Mouse (Mus musculus) heart, adult 2 months (tissue): ENCODE data around the gene Plod1. TPM values are rescaled to one million over a fixed set of nuclear protein-coding genes. Genes with fewer than 3 reads are reported as not detected.

Source experiments
- DNase-seq, 2 experiments: peaks; one replicate each; pipeline ENCODE4 v3.0.0; 2021
- H3K27ac ChIP-seq: fragments of 200-600 bp; 2 replicates; pipeline ENCODE4 v1.8.1; 2022
- H3K27me3 ChIP-seq: fragments of 200-500 bp; 2 replicates; pipeline ENCODE4 v1.6.1; 2012; ENCODE audit warnings: mild to moderate bottlenecking, low read length, inconsistent platforms, mixed read lengths; ENCODE audit not compliant: control insufficient read depth, insufficient read depth
- H3K36me3 ChIP-seq: fragments of 200-500 bp; 2 replicates; pipeline ENCODE4 v1.6.1; 2012; ENCODE audit warnings: low read length, inconsistent platforms; ENCODE audit not compliant: control insufficient read depth, insufficient read depth
- H3K4me1 ChIP-seq: fragments of 200-500 bp; 2 replicates; pipeline ENCODE4 v1.6.1; 2011; ENCODE audit warnings: low read length; ENCODE audit not compliant: control insufficient read depth, insufficient read depth
- H3K4me3 ChIP-seq: fragments of 200-600 bp; 2 replicates; pipeline ENCODE4 v1.8.1; 2022
- H3K79me2 ChIP-seq: fragments of 200-500 bp; replicated peaks from 2 replicates; pipeline ENCODE4 v1.6.1; 2012; ENCODE audit warnings: mild to moderate bottlenecking, inconsistent platforms, low read length, moderate library complexity, mixed read lengths; ENCODE audit not compliant: control insufficient read depth, insufficient read depth
- H3K9ac ChIP-seq: fragments of 200-500 bp; 2 replicates; pipeline ENCODE4 v1.6.1; 2012; ENCODE audit warnings: low read depth, mild to moderate bottlenecking, control low read depth, inconsistent platforms, low read length, mixed read lengths
- CTCF ChIP-seq: fragments of 200-600 bp; IDR thresholded peaks from 2 replicates; pipeline ENCODE4 v1.8.1; 2022; ENCODE audit warnings: antibody characterized with exemption, mild to moderate bottlenecking, moderate library complexity
- EP300 ChIP-seq: fragments of 200-500 bp; IDR thresholded peaks from 2 replicates; pipeline ENCODE4 v1.6.1; 2011; ENCODE audit warnings: low read depth, low read length, control low read depth; ENCODE audit not compliant: insufficient read depth
- POLR2A ChIP-seq: fragments of 200-500 bp; IDR thresholded peaks from 2 replicates; pipeline ENCODE4 v1.6.1; 2011; ENCODE audit warnings: mild to moderate bottlenecking, low read depth, low read length, control low read depth; ENCODE audit not compliant: insufficient read depth
- WGBS: fragments of 180-500 bp; shearing (Covaris S2); methylation state at CpG from one replicate; pipeline ENCODE4 v1.1.7; 2018; 5-methylcytosine and 5-hydroxymethylcytosine counted together
- intact Hi-C: fragments of 180-260 bp; cut with DNase I; formaldehyde crosslinking; loops from one replicate; pipeline ENCODE4 v1.15.1; 2025
- long read RNA-seq: library from polyadenylated mRNA; stranded (forward); transcript quantifications from one replicate; pipeline ENCODE4 v2.0.0, GENCODE M21; 2021
- polyA plus RNA-seq: library from polyadenylated mRNA; depleted of rRNA; stranded (reverse); fragments of >200 nt; gene quantifications from 2 replicates; pipeline ENCODE4 v1.2.3, GENCODE M21; 2012; rRNA removed
- total RNA-seq, 2 experiments: library from RNA; stranded (reverse); gene quantifications; 2 replicates each; pipeline ENCODE4 v1.2.3; 2021

Gene Plod1
- total RNA-seq (10 to 100 TPM; 62.4 to 65.8 TPM), polyA plus RNA-seq (88.6 and 123 TPM in 2 replicates)
- long read RNA-seq, transcript Plod1-201 (19 exons, 3,243 nt) = major isoform, 61 of 78 reads
- long read RNA-seq, partial matches to known transcripts = 16 of 78 reads
- long read RNA-seq, other reads (novel, unspliced or antisense) = 1 of 78 reads

DNA sequence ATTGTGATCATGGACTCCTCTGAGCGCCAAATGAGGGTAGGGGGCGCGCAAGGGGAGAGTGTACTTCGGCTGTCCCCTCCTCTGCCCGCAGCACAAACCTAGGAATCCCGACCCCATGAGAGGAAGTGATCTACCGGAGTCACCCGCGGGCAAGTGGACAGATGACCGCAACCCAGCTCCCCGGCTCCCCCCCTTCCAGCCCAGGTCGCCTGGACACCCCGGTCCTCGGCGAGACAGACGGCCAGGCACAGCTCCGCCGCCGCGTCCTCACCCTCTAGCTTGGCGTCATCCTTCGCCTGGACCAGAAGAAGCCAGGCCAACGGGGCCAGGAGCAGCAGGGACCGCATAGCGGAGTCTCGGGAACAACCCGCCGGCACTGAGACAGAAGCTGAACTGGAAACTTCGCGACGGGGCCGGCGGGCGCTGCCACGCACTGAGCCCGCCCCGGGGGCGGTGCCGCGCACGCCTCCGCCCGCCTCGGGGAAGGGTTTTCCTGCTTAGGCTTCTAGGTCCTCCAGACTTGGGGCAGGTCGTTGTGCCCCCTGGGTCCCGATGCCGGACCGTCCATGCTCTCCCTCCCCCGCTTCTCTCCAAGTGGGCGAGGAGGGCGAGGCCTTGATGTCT is at the start of gene Plod1:
Gene Plod1, minus strand, starts transcription at position 437 of the 624 bp plus-strand sequence.
- peak within 1 kb of the TSS; percentile 94 for H3K27ac ChIP-seq
- H3K4me1 ChIP-seq = peaks cover 34% of the 10 kb centered on the region
- under 1% methylated on average over 51 of the region's 51 CpGs for WGBS
- H3K9ac ChIP-seq = peak within 1 kb of the TSS; percentile 97
- intact Hi-C loops = loop anchor here (2.0 to 5.0 kb wide), 2 partner anchors 32 to 69 kb away; partner anchors contain the start of genes Fv1, Mfn2 and Miip
- no peaks in the 10 kb centered on the region for H3K27me3 ChIP-seq
- H3K79me2 ChIP-seq = peaks cover under 1% of the 10 kb centered on the region
- peak within 1 kb of the TSS; percentile 96 for H3K4me3 ChIP-seq
- DNase-seq = peak; percentile 94 to 95
- peaks cover 5% of the 10 kb centered on the region for H3K36me3 ChIP-seq
- TF ChIP-seq CTCF (no peak), EP300 (0 out of 2 replicates have a peak, but pooled peaks have one; percentile 57), POLR2A (peak; percentile 98)

DNA sequence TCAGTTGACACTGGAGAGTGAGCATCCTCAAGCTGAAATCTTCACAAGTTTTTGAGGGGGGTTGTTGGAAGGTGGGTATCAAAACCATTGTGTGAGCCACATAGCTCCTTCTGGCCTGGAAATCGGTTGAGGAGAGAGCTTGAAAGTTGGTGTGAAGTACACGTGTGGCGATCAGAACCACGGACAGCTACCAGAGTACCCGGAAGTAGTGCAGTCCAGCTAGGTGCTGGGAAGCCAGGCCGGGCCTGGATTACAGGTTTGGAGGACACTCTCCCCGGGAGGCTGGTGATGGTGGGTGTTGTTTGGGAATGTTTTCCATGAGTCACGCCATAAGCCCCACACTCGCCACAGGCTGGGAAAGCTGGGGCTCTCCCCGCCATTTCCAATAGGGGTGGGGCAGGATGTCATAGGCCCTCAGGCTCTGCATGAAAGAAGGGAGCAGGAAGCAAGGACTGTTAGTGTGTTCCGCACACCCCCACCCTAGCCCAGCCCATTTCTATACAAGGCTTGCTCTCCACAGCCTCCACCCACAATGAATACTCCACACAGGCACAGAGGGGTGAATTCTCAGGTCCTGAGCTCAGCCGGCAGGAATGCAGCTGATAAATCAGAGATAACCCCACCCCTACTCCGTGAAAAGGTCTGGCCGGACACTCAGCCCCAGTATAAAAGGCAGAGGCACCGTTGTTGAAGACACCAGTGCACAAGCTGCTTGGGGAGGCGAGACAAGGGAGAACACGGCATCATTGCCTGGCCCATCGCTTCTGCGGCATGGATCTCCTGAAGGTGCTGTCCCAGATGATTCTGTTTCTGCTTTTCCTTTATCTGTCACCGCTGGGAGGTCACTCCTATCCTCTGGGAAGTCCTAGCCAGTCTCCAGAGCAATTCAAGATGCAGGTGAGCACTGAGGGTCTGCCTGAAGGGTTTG is 48.9 kb upstream of the Plod1 start, which contains the start of gene Nppb:
Gene Nppb, plus strand, starts transcription at position 584 of the 928 bp plus-strand sequence.
- WGBS = 14% methylated on average over 20 of the region's 20 CpGs
- Histone ChIP-seq H3K9ac (peak within 1 kb of the TSS; percentile 51), H3K27ac (peak within 1 kb of the TSS; percentile 73)

DNA sequence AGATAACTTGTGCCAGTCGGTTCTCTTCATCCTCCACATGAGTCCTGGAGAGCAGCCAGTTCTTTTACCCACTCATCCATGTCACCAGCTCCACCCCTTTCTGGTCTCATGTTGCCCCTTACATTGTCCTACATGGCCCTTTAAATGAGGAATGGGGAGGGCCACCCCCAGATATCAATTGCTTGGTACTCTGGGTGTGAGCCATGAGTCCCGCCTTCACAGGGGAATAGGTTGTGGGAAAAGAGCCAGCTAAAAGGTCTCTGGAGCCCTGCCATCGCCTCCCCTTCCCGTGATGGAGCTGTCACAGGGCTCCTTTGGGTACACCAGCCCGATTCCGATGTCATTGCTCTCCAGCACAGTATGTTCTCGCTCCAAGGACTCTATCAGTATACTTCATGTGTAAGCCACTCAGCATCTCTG is 42.9 kb upstream of the Plod1 start:
- Histone ChIP-seq H3K36me3 (no peaks in the 10 kb centered on the region), H3K9ac (no peak overlapping the region), H3K4me1 (no peaks in the 10 kb centered on the region), H3K27me3 (no peaks in the 10 kb centered on the region), H3K79me2 (no peaks in the 10 kb centered on the region), H3K4me3 (no peak overlapping the region), H3K27ac (no peak overlapping the region)
- TF ChIP-seq POLR2A = no peak
- TF ChIP-seq CTCF = no peak
- no peak for TF ChIP-seq EP300
- WGBS = 44% methylated on average over 7 of the region's 7 CpGs
- DNase-seq = no peak
- intact Hi-C loops = no loop called here

More for the DNA sequence above, 48.9 kb upstream of the Plod1 start, which contains the start of gene Nppb:
- peak within 1 kb of the TSS; percentile 38 for H3K4me3 ChIP-seq
- H3K4me1 ChIP-seq = no peaks in the 10 kb centered on the region
- no peaks in the 10 kb centered on the region for H3K79me2 ChIP-seq
- no peaks in the 10 kb centered on the region for H3K27me3 ChIP-seq
- peak; percentile 98 for TF ChIP-seq POLR2A
- TF ChIP-seq CTCF = no peak
- no peaks in the 10 kb centered on the region for H3K36me3 ChIP-seq
- DNase-seq = peak; percentile 59
- intact Hi-C loops = loop anchor here (2.0 kb wide), 1 partner anchor 23 kb away; no protein-coding TSS in a partner anchor

DNA sequence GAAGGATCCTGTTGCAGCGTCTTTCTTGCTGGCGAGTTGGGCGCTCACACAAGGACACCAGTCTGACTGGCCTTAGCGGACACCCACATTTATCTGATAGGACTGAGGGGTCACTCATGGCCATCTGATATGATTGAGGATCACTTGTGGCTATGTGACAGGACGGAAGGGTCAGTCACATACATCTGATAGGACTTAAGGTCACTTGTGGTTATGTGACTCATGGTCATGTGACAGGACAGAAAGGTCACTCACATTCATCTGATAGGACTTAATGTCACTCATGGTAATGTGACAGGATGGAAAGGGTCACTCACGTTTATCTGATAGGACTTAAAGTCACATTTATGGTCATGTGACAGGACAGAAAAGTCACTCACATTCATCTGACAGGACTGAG is 41.8 kb upstream of the Plod1 start:
- DNase-seq = no peak
- TF ChIP-seq POLR2A (no peak), EP300 (no peak), CTCF (no peak)
- no peaks in the 10 kb centered on the region for H3K79me2 ChIP-seq
- no peaks in the 10 kb centered on the region for H3K4me1 ChIP-seq
- WGBS = 91% methylated on average over 6 of the region's 6 CpGs
- H3K9ac ChIP-seq = no peak overlapping the region
- H3K4me3 ChIP-seq = no peak overlapping the region
- no peaks in the 10 kb centered on the region for H3K36me3 ChIP-seq
- intact Hi-C loops = no loop called here
- H3K27ac ChIP-seq = no peak overlapping the region
- no peaks in the 10 kb centered on the region for H3K27me3 ChIP-seq

- DNase-seq = no peak
- no peaks in the 10 kb centered on the region for H3K36me3 ChIP-seq
- intact Hi-C loops = no loop called here
- no peaks in the 10 kb centered on the region for H3K79me2 ChIP-seq
- no peaks in the 10 kb centered on the region for H3K27me3 ChIP-seq
- H3K4me3 ChIP-seq = no peak overlapping the region
- no peak for TF ChIP-seq CTCF
- no peak for TF ChIP-seq EP300
- TF ChIP-seq POLR2A = no peak
- no peaks in the 10 kb centered on the region for H3K4me1 ChIP-seq
- 80% methylated on average over 4 of the region's 4 CpGs for WGBS
- no peak overlapping the region for H3K9ac ChIP-seq
- H3K27ac ChIP-seq = no peak overlapping the region
Observed at GRCm38 (mm10) chr4:147977726-147978125, 41.2 kb upstream of the Plod1 start.
